Mouse (Mus musculus): ENCODE data around the gene Proz.

GRCm38 (mm10) chr8:13063112-13063511, 2.4 kb downstream of the Proz start:
- TF ChIP-seq RAD21 (IDR thresholded peaks at IDR 0.05; ENCODE audit: low read depth, low read length) (no peak), ZNF384 (IDR thresholded peaks at IDR 0.05; ENCODE audit: low read depth, low read length) (no peak), CTCF (IDR thresholded peaks at IDR 0.05 in 2 of 3, conservative IDR thresholded peaks at IDR 0.05 in 1 of 3; ENCODE audit: control insufficient read depth in 1 of 3, insufficient read depth in 1 of 3, low read depth in 2 of 3, low read length in 3 of 3, poor library complexity in 1 of 3, severe bottlenecking in 1 of 3) (no peak), USF1 (IDR thresholded peaks at IDR 0.05; ENCODE audit: low read depth, low read length) (no peak), GATA1 (IDR thresholded peaks at IDR 0.05; ENCODE audit: low read depth, low read length) (no peak), POLR2A (IDR thresholded peaks at IDR 0.05; ENCODE audit: control insufficient read depth in 1 of 2, insufficient read depth in 1 of 2, low read depth in 1 of 2, low read length in 2 of 2, poor library complexity in 1 of 2) (no peak), MXI1 (IDR thresholded peaks at IDR 0.05; ENCODE audit: low read depth, low read length) (no peak), JUND (IDR thresholded peaks at IDR 0.05; ENCODE audit: low read depth, low read length) (no peak), ZMIZ1 (IDR thresholded peaks at IDR 0.05; ENCODE audit: low read depth, low read length) (no peak)

Data from MEL (cell line).